Mouse (Mus musculus) natural killer cell, adult 2 months (primary cell): ENCODE data around the gene Amigo1.

Experiments
- DNase-seq, 2 experiments: peaks; one replicate each; pipeline ENCODE4 v3.0.0; 2022; ENCODE audit warnings: low spot score in 2 of 2

The Amigo1 gene

GRCm38 (mm10) chr3:108186098-108187047 is at the start of gene Amigo1:
Gene Amigo1 (plus strand): TSS chr3:108186335.
- peak in 1 of 2 experiments; percentile 19 for DNase-seq

GRCm38 (mm10) chr3:108139113-108139512 is 47.0 kb upstream of the Amigo1 start:
- DNase-seq, result no peak

- no peak for DNase-seq
Observed at GRCm38 (mm10) chr3:108140786-108141185, 45.3 kb upstream of the Amigo1 start.

GRCm38 (mm10) chr3:108145534-108146445 is 40.3 kb upstream of the Amigo1 start, which contains the start of gene Gnai3:
Gene Gnai3 (minus strand): TSS chr3:108146146.
- DNase-seq, result peak; percentile 89 to 91

- DNase-seq, result no peak
Observed at GRCm38 (mm10) chr3:108146671-108147070, 39.5 kb upstream of the Amigo1 start.

GRCm38 (mm10) chr3:108147386-108148235 is 38.5 kb upstream of the Amigo1 start:
- DNase-seq, result peak; percentile 84 to 87

- DNase-seq, result no peak
Observed at GRCm38 (mm10) chr3:108152290-108152689, 33.8 kb upstream of the Amigo1 start.

GRCm38 (mm10) chr3:108154656-108155055 is 31.5 kb upstream of the Amigo1 start, which contains the start of gene Gpr61:
Gene Gpr61 (minus strand): TSS chr3:108154882.
- no peak for DNase-seq

GRCm38 (mm10) chr3:108158383-108159037 is 27.6 kb upstream of the Amigo1 start:
- DNase-seq, result no peak

- DNase-seq, result no peak
Observed at GRCm38 (mm10) chr3:108164091-108164490, 22.0 kb upstream of the Amigo1 start.

GRCm38 (mm10) chr3:108164807-108165206 is 21.3 kb upstream of the Amigo1 start:
- peak; percentile 67 to 79 for DNase-seq

- DNase-seq, result no peak
Observed at GRCm38 (mm10) chr3:108165532-108166315, 20.4 kb upstream of the Amigo1 start.

GRCm38 (mm10) chr3:108166486-108167211 is 19.5 kb upstream of the Amigo1 start:
- DNase-seq, result no peak

GRCm38 (mm10) chr3:108167499-108167898 is 18.6 kb upstream of the Amigo1 start:
- DNase-seq, result no peak

- no peak for DNase-seq
Observed at GRCm38 (mm10) chr3:108169199-108169598, 16.9 kb upstream of the Amigo1 start.

- DNase-seq, result no peak
Observed at GRCm38 (mm10) chr3:108174672-108175531, 11.2 kb upstream of the Amigo1 start.

GRCm38 (mm10) chr3:108178756-108179715 is 7.1 kb upstream of the Amigo1 start:
- no peak for DNase-seq
